In genomic region chr1:165634151-165634884, GRCm38 (mm10) we compare ENCODE assay signal across 8 mouse cellular contexts. TPM values are rescaled to one million over a fixed set of nuclear protein-coding genes. Genes with fewer than 3 reads are reported as not detected.
A peak's percentile ranks its signal among the peaks of the same experiment; 100 is the strongest.
DNase-seq lines count a peak whose midpoint lies in the region; ATAC-seq and TF ChIP-seq lines count a peak whose summit lies in the region.

TSS of gene Mpzl1 (minus strand) at chr1:165634538.

- H3K9me3 ChIP-seq in MEL (replicated peaks; ENCODE audit: insufficient read depth, low read length), result no peaks in the 10 kb centered on the region
- H3K9me3 ChIP-seq in forebrain, postnatal 0 days (ENCODE audit: low read length), result no peaks in the 10 kb centered on the region
- no peaks in the 10 kb centered on the region for H3K9me3 ChIP-seq in lung, embryonic 15.5 days

- DNase-seq in MEL (ENCODE audit: low read depth, low spot score), result peak; percentile 97
- DNase-seq in cerebellum, adult 2 months, result peak; percentile 100
- DNase-seq in forebrain, postnatal 0 days, result peak; percentile 97
- peak; percentile 99 for DNase-seq in heart, postnatal 4 days
- peak; percentile 98 for DNase-seq in layer of hippocampus, adult 8-10 months (ENCODE audit: low spot score in 2 of 2)
- DNase-seq in ovary, adult 18-20 months (ENCODE audit: low spot score), result peak; percentile 98
- DNase-seq in thymus, postnatal 0 days (ENCODE audit: low spot score), result peak; percentile 92

- H3K4me2 ChIP-seq in forebrain, postnatal 0 days (ENCODE audit: low read depth), result peak within 1 kb of the TSS; percentile 80
- H3K4me2 ChIP-seq in lung, embryonic 15.5 days, result peak within 1 kb of the TSS; percentile 81

- TF ChIP-seq CTCF in MEL (IDR thresholded peaks at IDR 0.05 in 2 of 3, conservative IDR thresholded peaks at IDR 0.05 in 1 of 3; ENCODE audit: control insufficient read depth in 1 of 3, insufficient read depth in 1 of 3, low read depth in 2 of 3, low read length in 3 of 3, poor library complexity in 1 of 3, severe bottlenecking in 1 of 3), result no peak
- no peak for TF ChIP-seq CTCF in cerebellum, adult 2 months (IDR thresholded peaks at IDR 0.05; ENCODE audit: borderline replicate concordance, insufficient read depth, low read depth, low read length)
- peak; percentile 32 for TF ChIP-seq CTCF in forebrain, postnatal 0 days (IDR thresholded peaks at IDR 0.05; ENCODE audit: low read depth)

- TF ChIP-seq EP300 in MEL (IDR thresholded peaks at IDR 0.05; ENCODE audit: low read depth in 1 of 2, low read length in 2 of 2), result no peak

- peak; percentile 99 for ATAC-seq in forebrain, postnatal 0 days
- ATAC-seq in lung, embryonic 15.5 days (ENCODE audit: borderline replicate concordance, extremely low read depth, low FRiP score, low TSS enrichment), result peak; percentile 99

- H3K9ac ChIP-seq in MEL (ENCODE audit: control insufficient read depth, low read depth, low read length, poor library complexity, severe bottlenecking), result peak within 1 kb of the TSS; percentile 63
- peak within 1 kb of the TSS; percentile 87 for H3K9ac ChIP-seq in forebrain, postnatal 0 days
- H3K9ac ChIP-seq in lung, embryonic 15.5 days, result peak within 1 kb of the TSS; percentile 86

- 1% methylated on average over 69 of the region's 73 CpGs for whole genome bisulfite sequencing in cerebellum, adult 2 months
- WGBS in forebrain, postnatal 0 days, result under 1% methylated on average over 63 of the region's 73 CpGs
- WGBS in lung, embryonic 15.5 days, result under 1% methylated on average over 60 of the region's 73 CpGs

- peak; percentile 72 to 76 for TF ChIP-seq POLR2A in MEL (IDR thresholded peaks at IDR 0.05; ENCODE audit: control insufficient read depth in 1 of 2, insufficient read depth in 1 of 2, low read depth in 1 of 2, low read length in 2 of 2, poor library complexity in 1 of 2)
- peak; percentile 92 for TF ChIP-seq POLR2A in cerebellum, adult 2 months (IDR thresholded peaks at IDR 0.05; ENCODE audit: borderline replicate concordance, insufficient read depth, low read length)

- no peaks in the 10 kb centered on the region for H3K79me2 ChIP-seq in MEL (ENCODE audit: control insufficient read depth, insufficient read depth, low read length, poor library complexity)

- H3K4me3 ChIP-seq in MEL (ENCODE audit: control insufficient read depth in 1 of 2, insufficient read depth in 1 of 2, low read depth in 2 of 2, low read length in 2 of 2), result peak within 1 kb of the TSS; percentile 66 to 76
- peak within 1 kb of the TSS; percentile 67 for H3K4me3 ChIP-seq in cerebellum, adult 2 months (replicated peaks; ENCODE audit: insufficient read depth, low read depth, low read length)
- H3K4me3 ChIP-seq in forebrain, postnatal 0 days (ENCODE audit: low read depth, low read length), result peak within 1 kb of the TSS; percentile 90
- H3K4me3 ChIP-seq in lung, embryonic 15.5 days, result peak within 1 kb of the TSS; percentile 86

- no peaks in the 10 kb centered on the region for H3K27me3 ChIP-seq in MEL (ENCODE audit: control insufficient read depth in 1 of 2, insufficient read depth in 2 of 2, low read length in 2 of 2)
- no peaks in the 10 kb centered on the region for H3K27me3 ChIP-seq in cerebellum, adult 2 months (ENCODE audit: control insufficient read depth, insufficient read depth, low read length)
- no peaks in the 10 kb centered on the region for H3K27me3 ChIP-seq in forebrain, postnatal 0 days (ENCODE audit: insufficient read depth, low read length)
- H3K27me3 ChIP-seq in lung, embryonic 15.5 days, result no peaks in the 10 kb centered on the region

- H3K4me1 ChIP-seq in MEL (ENCODE audit: control insufficient read depth in 1 of 2, insufficient read depth in 2 of 2, low read length in 2 of 2), result peaks cover 0 to 2% of the 10 kb centered on the region in 2 experiments; a peak in 2 of 4 replicates
- H3K4me1 ChIP-seq in cerebellum, adult 2 months (ENCODE audit: control insufficient read depth, insufficient read depth, low read length), result peaks cover 14% of the 10 kb centered on the region
- peaks cover 3% of the 10 kb centered on the region; the same call in 1 of the 2 replicates for H3K4me1 ChIP-seq in forebrain, postnatal 0 days (ENCODE audit: insufficient read depth)
- H3K4me1 ChIP-seq in lung, embryonic 15.5 days, result peaks cover 50% of the 10 kb centered on the region

- no peak for TF ChIP-seq RAD21 in MEL (IDR thresholded peaks at IDR 0.05; ENCODE audit: low read depth, low read length)

- no peaks in the 10 kb centered on the region for H3K36me3 ChIP-seq in MEL (ENCODE audit: control insufficient read depth in 1 of 2, insufficient read depth in 2 of 2, low read length in 2 of 2)
- H3K36me3 ChIP-seq in forebrain, postnatal 0 days (ENCODE audit: insufficient read depth), result no peaks in the 10 kb centered on the region
- H3K36me3 ChIP-seq in lung, embryonic 15.5 days, result no peaks in the 10 kb centered on the region

- peak within 1 kb of the TSS; percentile 81 for H3K27ac ChIP-seq in MEL (ENCODE audit: control insufficient read depth, low read depth, low read length)
- H3K27ac ChIP-seq in cerebellum, adult 2 months (ENCODE audit: insufficient read depth, low read length), result peak within 1 kb of the TSS; percentile 75
- peak within 1 kb of the TSS; percentile 93 for H3K27ac ChIP-seq in forebrain, postnatal 0 days (ENCODE audit: low read depth, low read length)
- H3K27ac ChIP-seq in lung, embryonic 15.5 days, result peak within 1 kb of the TSS; percentile 99

TF ChIP-seq in MEL, 35 proteins besides CTCF, POLR2A, EP300 and RAD21:
- TF ChIP-seq ZMIZ1 (IDR thresholded peaks at IDR 0.05; ENCODE audit: low read depth, low read length) (peak; percentile 60; the same call in 1 of the 2 replicates), CHD1 (IDR thresholded peaks at IDR 0.05; ENCODE audit: low read depth, low read length) (no peak), MXI1 (IDR thresholded peaks at IDR 0.05; ENCODE audit: low read depth, low read length) (peak; percentile 74), ELF1 (IDR thresholded peaks at IDR 0.05; ENCODE audit: low read depth, low read length) (peak; percentile 71; the same call in 1 of the 2 replicates), GATA1 (IDR thresholded peaks at IDR 0.05; ENCODE audit: low read depth, low read length) (no peak), TAL1 (IDR thresholded peaks at IDR 0.05; ENCODE audit: low read length) (no peak), HCFC1 (IDR thresholded peaks at IDR 0.05; ENCODE audit: low read depth, low read length) (peak; percentile 51; the same call in 1 of the 2 replicates), TBP (IDR thresholded peaks at IDR 0.05; ENCODE audit: low read depth, low read length) (peak; percentile 24; the same call in 1 of the 2 replicates), CHD2 (IDR thresholded peaks at IDR 0.05; ENCODE audit: low read length) (peak; percentile 57), POLR2AphosphoS2 (IDR thresholded peaks at IDR 0.05; ENCODE audit: low read length) (0 out of 2 replicates have a peak, but pooled peaks have one; percentile 60), MAFK (IDR thresholded peaks at IDR 0.05; ENCODE audit: borderline replicate concordance, low read depth, low read length) (no peak), NRF1 (IDR thresholded peaks at IDR 0.05; ENCODE audit: insufficient read depth, low read depth, low read length, poor library complexity, severe bottlenecking) (peak; percentile 24; the same call in 1 of the 2 replicates), TCF12 (IDR thresholded peaks at IDR 0.05; ENCODE audit: low read depth, low read length) (peak; percentile 49; the same call in 1 of the 2 replicates), MYB (IDR thresholded peaks at IDR 0.05; ENCODE audit: low read depth, low read length) (no peak), RCOR1 (IDR thresholded peaks at IDR 0.05; ENCODE audit: low read depth, low read length) (0 out of 2 replicates have a peak, but pooled peaks have one; percentile 17), NELFE (IDR thresholded peaks at IDR 0.05; ENCODE audit: low read depth, low read length) (peak; percentile 70), USF1 (IDR thresholded peaks at IDR 0.05; ENCODE audit: low read depth, low read length) (peak; percentile 46), ZC3H11A (IDR thresholded peaks at IDR 0.05; ENCODE audit: low read depth, low read length) (no peak), GABPA (IDR thresholded peaks at IDR 0.05; ENCODE audit: low read depth, low read length) (0 out of 2 replicates have a peak, but pooled peaks have one; percentile 25), SIN3A (IDR thresholded peaks at IDR 0.05; ENCODE audit: low read length) (peak; percentile 51; the same call in 1 of the 2 replicates), MAZ (IDR thresholded peaks at IDR 0.05; ENCODE audit: low read depth, low read length) (peak; percentile 94)
TF ChIP-seq in MEL: peak in this region for 15.

RNA-seq across cellular contexts. Expression of gene Mpzl1, which starts in this region (rescaled TPM):
- 3.2 and 3.8 TPM in 2 replicates for total RNA-seq in MEL (2012; rRNA removed)
- 10 to 100 TPM in 1 of 2 experiments, not detected in 1; 19.8 TPM for polyA plus RNA-seq in MEL (2012; ENCODE audit: insufficient read depth in 1 of 2, insufficient read length in 2 of 2, low read depth in 1 of 2, low replicate concordance in 2 of 2, missing spikeins in 1 of 2)
- polyA plus RNA-seq in cerebellum, adult 2 months (2012; rRNA removed), result 54.5 and 57.0 TPM in 2 replicates
- total RNA-seq in forebrain, postnatal 0 days (2014; rRNA removed), result 23.9 and 25.2 TPM in 2 replicates
- 117 and 127 TPM in 2 replicates for polyA plus RNA-seq in forebrain, postnatal 0 days (2015; fragmentation: Nextera tagmentation; extraction: Ambion mirVana)
- total RNA-seq in heart, postnatal 4 days (2021), result 10 to 100 TPM; 65.0 to 65.2 TPM
- 10 to 100 TPM; 25.9 to 38.3 (median 31.6) TPM for total RNA-seq in layer of hippocampus, adult 8-10 months (2022)
- polyA plus RNA-seq in lung, embryonic 15.5 days (2015; fragmentation: Nextera tagmentation; extraction: Ambion mirVana), result 193 and 203 TPM in 2 replicates
- polyA plus RNA-seq in thymus, postnatal 0 days (2015; fragmentation: Nextera tagmentation; extraction: Ambion mirVana), result 17.4 and 17.8 TPM in 2 replicates

Comparison
In these comparisons a context has a peak if more than half of its experiments do, and no peak if none do; other contexts are left out.
1. Peak in every context shown above with its lines: DNase-seq, ATAC-seq, H3K4me3 ChIP-seq and H3K27ac ChIP-seq.